Mouse (Mus musculus): Measurements from ENCODE around the gene Iqcf6.
A peak's percentile ranks its signal among the peaks of the same experiment; 100 is the strongest.
"Not testable (repeated sequence)": the region's sequence is repeated elsewhere in the genome, so short reads cannot be mapped to it uniquely, and the experiment has no call there.

The Iqcf6 gene

GRCm38 (mm10) chr9:106626282-106626681 lies at the start of gene Iqcf6:
TSS of gene Iqcf6 (plus strand) at chr9:106626582.
- no peak for DNase-seq

GRCm38 (mm10) chr9:106580016-106580415 lies 46.4 kb upstream of the Iqcf6 start:
- no peak for DNase-seq

- no peak for DNase-seq
Observed at GRCm38 (mm10) chr9:106582552-106582951, 43.8 kb upstream of the Iqcf6 start.

GRCm38 (mm10) chr9:106592158-106592557 lies 34.2 kb upstream of the Iqcf6 start:
- no peak for DNase-seq

- DNase-seq: not testable (repeated sequence)
Observed at GRCm38 (mm10) chr9:106595402-106595801, 31.0 kb upstream of the Iqcf6 start.

- no peak for DNase-seq
Observed at GRCm38 (mm10) chr9:106595836-106596235, 30.5 kb upstream of the Iqcf6 start.

- no peak for DNase-seq
Observed at GRCm38 (mm10) chr9:106598466-106598865, 27.9 kb upstream of the Iqcf6 start.

GRCm38 (mm10) chr9:106600546-106600945 lies 25.8 kb upstream of the Iqcf6 start:
- peak; percentile 16 to 45 for DNase-seq

- no peak for DNase-seq
Observed at GRCm38 (mm10) chr9:106610727-106611126, 15.7 kb upstream of the Iqcf6 start.

GRCm38 (mm10) chr9:106613951-106614350 lies 12.4 kb upstream of the Iqcf6 start:
- DNase-seq: no peak

- no peak for DNase-seq
Observed at GRCm38 (mm10) chr9:106614616-106615015, 11.8 kb upstream of the Iqcf6 start.

- no peak for DNase-seq
Observed at GRCm38 (mm10) chr9:106616306-106616705, 10.1 kb upstream of the Iqcf6 start.

GRCm38 (mm10) chr9:106617496-106617895 lies 8.9 kb upstream of the Iqcf6 start:
- DNase-seq: no peak

GRCm38 (mm10) chr9:106627796-106628195 lies 1.4 kb downstream of the Iqcf6 start:
- not testable (repeated sequence) for DNase-seq

GRCm38 (mm10) chr9:106632185-106632584 lies 5.8 kb downstream of the Iqcf6 start:
- DNase-seq: no peak

GRCm38 (mm10) chr9:106638154-106638553 lies 11.8 kb downstream of the Iqcf6 start:
- no peak for DNase-seq

GRCm38 (mm10) chr9:106641346-106641745 lies 15.0 kb downstream of the Iqcf6 start:
- no peak for DNase-seq

- DNase-seq: peak; percentile 72 to 73
Observed at GRCm38 (mm10) chr9:106643128-106643527, 16.7 kb downstream of the Iqcf6 start.

GRCm38 (mm10) chr9:106643787-106644186 lies 17.4 kb downstream of the Iqcf6 start:
- DNase-seq: no peak

- no peak for DNase-seq
Observed at GRCm38 (mm10) chr9:106645684-106646271, 19.4 kb downstream of the Iqcf6 start.

- DNase-seq: no peak
Observed at GRCm38 (mm10) chr9:106647226-106647625, 20.8 kb downstream of the Iqcf6 start.

- DNase-seq: no peak
Observed at GRCm38 (mm10) chr9:106652720-106653119, 26.3 kb downstream of the Iqcf6 start.

GRCm38 (mm10) chr9:106655884-106656720 lies 29.7 kb downstream of the Iqcf6 start, which contains the start of gene Grm2:
TSS of gene Grm2 (minus strand) at chr9:106656082.
- no peak for DNase-seq

GRCm38 (mm10) chr9:106656820-106657219 lies 30.4 kb downstream of the Iqcf6 start:
- no peak for DNase-seq

Measured in cerebellum, adult 18-20 months (tissue).